Mouse (Mus musculus): ENCODE data around the gene Copz2.

Copz2 gene

DNA sequence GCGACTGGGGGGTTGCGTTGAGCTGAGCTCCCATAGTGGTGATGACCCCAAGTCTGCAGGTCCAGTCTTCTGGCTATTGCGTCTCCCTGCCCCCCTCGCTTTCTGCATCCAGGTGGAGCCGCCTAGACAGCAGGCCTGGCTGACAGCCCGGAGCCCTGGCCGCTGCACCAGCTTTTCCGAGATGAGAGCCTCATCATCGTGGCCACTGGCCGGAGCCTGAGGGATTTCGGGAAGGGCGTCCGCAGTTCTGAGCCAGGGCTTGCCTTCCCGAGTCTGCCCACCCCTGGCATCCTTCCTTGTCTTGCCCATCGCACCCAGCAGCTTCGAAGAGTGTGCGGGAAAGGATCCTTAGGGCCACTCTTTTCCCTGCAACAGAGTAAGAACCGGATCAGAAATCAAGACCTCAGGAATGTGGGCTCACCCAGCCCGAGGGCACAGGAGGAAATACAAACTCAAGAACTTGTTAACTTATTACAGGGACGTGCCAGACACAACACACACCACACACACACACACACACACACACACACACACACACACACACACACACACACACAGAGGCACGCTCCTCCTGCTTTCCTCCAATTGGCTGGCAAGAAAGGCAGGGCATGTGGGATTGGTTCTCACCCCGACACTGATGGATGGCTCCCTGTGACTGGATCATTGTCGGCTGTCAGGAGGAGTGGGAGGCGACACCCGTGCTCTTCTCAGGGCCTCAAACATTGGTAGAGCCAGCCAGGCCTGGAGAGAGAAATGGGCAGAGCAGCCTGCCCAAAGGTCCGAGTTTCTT lies 13.7 kb downstream of the Copz2 start:
- DNase-seq (ENCODE audit: low spot score in 2 of 2): no peak

DNA sequence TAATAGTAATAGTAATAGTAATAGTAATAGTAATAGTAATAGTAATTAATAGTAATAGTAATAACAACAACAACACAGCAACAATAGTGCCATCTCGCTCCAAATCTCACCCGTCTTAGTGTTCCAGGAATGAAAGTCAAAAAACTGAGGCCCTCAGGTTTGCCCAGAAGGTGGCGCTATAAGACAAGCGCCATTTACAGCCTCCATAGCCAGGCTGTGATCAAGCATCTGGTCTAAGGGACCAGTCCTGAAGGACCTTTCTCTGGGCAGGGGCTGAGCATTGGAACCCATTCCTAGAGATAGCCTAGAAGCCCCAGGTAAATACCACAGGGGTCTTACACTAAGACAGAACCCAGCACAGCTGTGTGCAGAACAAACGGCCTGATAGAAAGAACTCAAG lies 17.5 kb downstream of the Copz2 start:
- DNase-seq (ENCODE audit: low spot score in 2 of 2): peak; percentile 66

DNA sequence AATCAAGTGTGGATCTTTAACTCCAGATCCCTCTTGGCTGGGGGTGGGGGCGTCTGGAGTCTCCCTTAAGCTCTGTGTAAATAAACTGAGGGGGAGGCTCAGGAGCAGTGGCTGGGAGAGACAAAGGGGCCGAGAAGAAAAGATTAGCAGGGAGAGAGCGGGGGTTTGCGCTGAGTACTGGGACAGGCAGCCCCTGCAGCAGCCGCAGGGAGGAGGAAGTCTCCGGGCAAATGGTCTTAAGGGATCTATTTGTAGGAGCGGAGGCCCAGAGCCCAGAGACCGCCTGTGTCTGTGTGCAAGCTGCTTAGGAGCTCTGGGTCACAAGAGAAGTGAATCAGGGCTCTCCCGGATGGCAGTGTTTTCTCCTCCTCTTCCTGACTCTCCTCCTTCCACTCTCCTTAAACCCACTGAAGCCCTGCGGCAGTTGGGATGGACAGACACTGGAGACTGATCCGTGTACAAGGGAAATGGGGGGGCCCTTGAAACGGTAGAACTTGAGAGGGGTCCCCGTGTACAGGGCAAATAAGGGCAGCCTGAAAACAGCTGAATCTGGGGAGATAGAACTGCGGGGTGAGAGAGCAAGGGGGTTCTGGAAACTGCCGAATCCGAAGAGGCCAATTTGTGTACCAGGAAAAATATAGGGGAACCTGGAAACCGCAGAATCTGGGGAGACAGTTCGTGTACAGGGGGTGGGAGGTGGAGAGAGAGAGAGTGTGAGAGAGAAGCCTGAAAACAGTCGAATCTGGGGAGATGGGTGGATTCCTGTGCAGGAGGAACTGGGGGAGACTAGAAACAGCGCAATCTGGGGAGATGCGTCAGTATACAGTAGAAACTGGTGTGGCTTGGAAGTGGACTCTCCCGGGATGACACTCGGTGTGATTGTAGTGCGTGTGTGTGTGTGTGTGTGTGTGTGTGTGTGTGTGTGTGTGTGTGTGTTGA lies 23.0 kb downstream of the Copz2 start:
- no peak for DNase-seq (ENCODE audit: low spot score in 2 of 2)

DNA sequence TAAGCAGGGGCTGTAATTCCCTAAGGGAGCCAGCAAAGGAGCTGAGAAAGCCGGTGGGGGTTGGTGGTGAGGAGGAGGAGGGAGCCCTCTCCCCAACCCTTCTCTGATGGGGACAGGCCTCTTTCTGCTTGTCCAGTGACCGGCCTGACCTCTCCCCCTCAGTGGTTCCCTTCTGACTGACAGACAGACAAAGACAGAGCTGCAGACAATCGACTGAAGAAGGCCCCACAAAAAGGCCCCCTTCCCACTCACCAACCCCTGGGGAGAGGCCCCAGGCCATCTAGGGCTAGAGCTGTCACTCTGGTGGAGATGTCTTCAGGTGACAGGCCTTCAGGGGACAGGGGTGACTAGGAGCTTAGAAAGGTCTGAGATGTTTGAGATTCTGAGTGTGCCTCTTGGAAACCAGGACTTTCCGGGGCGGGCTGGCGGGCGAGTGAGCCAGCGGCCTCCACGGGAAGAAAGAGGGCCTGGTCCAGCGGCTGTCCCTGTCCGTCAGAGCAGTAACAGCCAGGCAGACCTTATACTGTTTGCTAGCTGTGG lies 24.0 kb downstream of the Copz2 start:
- DNase-seq (ENCODE audit: low spot score in 2 of 2): no peak

DNA sequence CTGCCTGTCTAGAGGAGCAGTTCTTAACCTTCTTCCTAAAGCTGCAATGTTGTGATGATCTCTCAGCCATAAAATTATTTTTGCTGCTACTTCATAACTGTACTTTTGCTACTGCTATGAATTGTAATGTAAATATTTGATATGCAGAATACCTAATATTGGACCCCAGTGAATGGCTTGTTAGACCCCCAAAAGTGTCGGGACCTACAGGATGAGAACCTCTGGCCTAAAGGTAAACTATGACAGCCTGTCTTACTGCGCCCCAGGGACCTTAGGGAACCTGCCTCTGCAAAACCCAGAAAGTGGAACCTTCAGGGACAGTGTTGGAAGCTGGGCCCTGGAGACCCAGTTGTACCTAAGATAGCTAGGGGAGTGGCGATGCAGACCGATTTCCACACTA lies 25.6 kb downstream of the Copz2 start:
- no peak for DNase-seq (ENCODE audit: low spot score in 2 of 2)

DNA sequence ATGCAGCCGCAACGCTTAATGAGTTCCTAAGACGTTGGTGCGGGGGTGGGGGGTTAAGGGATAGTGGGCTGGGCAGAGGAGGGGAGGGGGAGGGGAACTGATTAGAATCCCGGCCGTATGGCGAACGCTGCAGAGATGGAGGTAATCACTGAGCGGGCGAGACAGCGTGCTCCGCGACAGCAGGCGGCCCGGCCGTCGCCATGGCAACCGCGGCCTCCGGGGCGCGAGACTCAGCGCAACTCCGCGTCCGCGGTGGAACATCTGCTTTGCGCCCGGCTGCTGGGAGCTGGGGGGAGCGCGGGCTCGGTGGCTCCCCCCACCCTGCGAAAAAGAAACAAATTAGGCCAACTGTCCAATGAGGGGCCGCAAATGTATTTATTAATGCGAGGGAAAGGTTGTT lies 26.1 kb downstream of the Copz2 start:
- peak; percentile 56 to 80 for DNase-seq (ENCODE audit: low spot score in 2 of 2)

DNA sequence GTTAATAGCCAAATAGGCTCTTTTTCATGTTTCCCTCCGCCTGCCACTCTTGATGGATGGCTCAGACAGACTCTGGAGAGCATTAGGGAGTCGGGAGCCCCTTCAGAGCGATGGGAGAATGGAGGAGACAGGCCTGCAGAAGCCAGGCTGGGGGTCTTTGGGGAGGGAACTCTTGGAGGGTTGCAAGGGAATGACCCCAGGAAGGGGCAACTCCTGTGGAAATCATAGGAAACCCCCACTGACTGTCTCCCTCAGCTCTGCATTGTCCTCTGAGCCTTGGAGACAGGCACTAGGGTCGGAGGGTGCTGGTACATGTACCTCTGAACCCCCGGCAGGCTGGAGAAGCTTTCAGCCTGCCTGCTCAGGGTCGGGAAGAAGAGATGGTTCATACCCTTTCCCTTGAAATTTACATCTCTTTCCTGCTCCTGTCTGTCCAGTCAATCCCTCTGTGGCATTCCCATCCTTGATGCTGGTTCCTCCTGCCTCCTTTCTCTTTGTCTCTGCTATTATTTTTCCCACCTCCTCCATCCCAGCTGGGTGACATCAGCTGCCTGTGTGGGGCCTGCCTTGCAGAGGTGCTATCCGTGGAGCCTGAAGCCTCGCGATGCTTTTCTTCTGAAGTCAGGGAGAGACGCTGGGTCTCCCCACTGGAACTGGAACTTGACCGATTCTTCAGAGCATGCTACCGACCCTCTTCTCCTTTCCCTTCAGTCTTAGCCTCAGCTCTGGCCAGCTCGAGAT lies 26.8 kb downstream of the Copz2 start:
- peak in 1 of 2 experiments; percentile 17 for DNase-seq (ENCODE audit: low spot score in 2 of 2)

DNA sequence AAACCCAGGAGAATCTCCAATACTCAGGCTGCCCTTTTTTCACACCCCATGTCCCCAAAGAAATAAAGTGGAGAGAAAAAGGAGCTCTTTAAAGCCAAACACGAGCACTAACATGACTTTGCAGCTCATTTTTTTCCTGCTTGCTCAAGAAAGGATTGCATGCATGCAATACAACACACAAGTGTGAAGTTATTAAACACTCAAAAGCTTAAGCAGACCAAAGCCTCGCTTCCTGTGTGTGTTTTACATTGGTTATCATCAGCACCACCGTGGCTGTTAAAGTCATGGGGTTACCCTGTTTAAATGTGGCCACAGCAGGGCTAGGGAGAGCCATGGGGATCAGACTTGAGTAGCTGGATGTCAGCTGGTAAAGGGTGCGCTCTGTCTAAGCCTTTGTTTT lies 27.4 kb downstream of the Copz2 start:
- no peak for DNase-seq (ENCODE audit: low spot score in 2 of 2)

DNA sequence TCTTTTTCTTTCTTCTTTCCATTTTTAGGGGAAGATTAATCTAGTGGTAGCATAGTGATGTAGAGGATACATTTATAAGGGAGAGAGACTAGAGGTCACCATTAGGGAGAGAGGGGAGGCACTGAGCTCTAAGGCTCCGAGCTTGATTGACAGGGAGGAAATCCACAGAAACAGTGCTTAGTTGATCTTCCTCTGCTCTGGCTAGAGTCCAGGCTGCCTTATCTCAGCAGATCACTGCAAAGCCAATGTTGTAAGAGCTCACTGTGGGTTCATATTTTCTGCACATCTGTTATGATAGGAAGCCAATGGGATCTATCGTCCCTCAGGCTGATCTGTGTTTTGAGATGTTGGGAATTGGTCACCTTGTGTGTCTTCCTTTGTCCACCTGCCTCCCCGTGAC lies 29.0 kb downstream of the Copz2 start:
- no peak for DNase-seq (ENCODE audit: low spot score in 2 of 2)

DNA sequence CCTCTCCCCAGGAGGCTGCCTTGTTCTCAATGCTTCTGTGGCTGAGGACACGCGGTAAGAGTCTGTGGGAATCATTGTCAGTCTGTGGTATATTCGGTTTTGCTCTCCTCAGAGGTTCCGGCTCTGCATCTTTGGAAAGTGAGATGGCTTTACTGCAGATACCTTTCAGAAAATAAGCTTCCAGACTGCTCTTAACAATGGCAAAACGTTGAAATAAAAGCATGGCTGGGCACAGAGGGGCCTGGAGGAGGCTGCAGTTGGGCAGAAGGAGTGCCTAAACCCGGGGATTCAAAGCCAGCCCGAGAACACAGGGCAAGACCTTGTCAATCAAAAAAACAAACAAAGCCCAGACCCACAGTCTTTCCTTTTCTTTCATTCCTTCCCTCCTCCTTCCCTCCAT lies 29.7 kb downstream of the Copz2 start:
- DNase-seq (ENCODE audit: low spot score in 2 of 2): no peak

DNA sequence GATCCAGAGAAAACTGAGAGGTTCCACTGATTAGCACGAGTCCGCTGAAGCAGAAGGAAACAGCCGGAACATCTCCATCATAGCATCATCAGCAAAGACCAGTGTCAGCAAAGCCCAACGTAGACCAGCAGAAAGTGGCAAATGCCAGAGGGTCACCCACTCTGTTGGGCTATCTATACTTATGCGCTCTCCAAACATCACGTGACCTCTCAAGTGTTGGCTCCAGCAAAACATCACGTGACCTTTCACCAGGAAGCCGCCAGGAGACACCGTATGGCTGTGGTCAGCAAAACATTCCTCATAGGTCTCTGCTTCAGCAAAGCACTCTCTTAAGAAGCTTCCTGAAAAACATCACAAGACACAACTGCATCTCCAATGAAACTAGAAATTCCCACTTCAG lies 30.6 kb downstream of the Copz2 start:
- no peak for DNase-seq (ENCODE audit: low spot score in 2 of 2)

DNA sequence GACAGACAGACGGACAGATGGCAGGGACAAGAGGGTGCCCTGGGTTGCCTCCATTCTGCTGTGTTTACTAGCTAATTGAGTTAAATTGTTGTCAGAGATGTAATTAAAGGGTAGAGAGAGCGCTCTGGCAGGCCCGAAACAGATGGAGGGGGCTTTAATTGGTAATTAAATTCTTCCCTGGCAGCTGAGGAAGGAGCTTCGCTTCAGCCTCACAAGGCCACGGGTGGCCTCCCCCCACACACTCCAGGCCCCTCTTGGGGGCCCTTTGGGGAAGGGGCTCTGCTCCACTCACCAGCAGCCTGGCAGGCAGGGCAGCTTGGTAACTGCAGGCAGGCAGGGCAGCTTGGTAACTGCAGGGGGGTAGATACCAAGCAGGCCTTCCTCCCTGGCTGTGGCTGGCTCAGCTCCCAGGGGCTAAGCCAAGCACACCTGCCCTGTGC lies 36.3 kb downstream of the Copz2 start:
- no peak for DNase-seq (ENCODE audit: low spot score in 2 of 2)

DNA sequence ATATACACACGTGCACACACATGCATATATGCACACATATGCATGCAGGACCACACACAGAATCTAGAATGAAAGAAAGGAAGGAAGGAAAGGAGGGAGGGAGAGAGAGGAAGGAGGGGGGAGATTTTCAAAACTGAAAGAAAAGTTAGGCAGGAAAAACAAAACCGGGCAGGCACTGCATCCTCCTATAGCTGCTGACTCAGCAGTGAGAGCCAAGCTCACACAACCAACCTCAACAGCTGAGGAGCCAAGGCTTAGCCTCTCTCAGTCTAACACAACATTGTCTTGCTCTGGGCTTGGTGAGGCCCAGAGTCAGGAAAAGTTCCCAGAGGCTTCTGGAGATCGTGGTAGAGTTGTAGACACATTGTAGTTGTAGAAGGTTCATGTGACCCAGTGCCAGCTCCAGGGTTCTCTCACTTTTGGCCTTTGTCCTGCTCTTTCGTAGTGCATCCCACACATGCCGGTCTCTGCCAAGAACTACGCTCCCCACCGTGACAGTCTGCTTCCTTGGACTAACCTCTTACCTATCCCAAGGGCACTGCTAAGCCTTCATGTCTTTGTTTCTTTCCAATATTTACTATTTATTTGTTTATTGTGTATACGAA lies 37.4 kb downstream of the Copz2 start:
- DNase-seq (ENCODE audit: low spot score in 2 of 2): no peak

DNA sequence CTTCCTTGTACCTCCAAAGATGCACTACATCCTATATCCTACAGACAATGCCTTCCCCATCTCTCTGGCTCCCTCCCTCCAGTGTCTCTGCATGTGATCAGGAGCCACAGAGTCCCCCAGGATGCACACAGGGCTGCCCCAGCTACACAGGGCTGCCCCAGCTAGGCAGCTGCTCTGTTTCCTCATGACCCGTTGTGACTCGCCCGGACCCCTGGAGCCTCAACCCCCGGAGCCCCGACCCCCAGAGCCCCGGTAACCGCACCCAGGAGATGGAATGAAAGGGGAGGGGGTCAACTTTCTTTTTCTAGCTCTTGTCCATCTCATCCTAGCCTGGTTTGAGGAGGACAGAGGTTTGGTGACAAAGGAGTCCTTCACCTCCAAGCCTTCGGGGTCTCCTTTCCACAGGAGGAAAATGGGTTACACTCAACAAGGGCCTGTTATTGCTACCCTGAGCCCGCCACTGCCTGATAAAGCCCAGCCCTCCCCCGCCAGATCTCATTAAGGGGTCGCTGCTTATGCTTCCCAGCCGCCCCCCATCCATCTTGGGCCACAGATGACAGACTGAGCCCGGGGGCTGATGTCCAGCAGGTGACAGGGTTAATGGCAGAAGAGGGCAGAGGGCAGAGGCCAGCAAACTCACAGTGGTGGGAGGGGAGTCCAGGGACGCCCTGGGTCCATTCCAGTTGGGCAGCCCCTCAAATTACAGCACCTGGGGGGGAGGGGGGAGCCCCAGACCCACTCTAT lies 42.3 kb downstream of the Copz2 start:
- no peak for DNase-seq (ENCODE audit: low spot score in 2 of 2)

DNA sequence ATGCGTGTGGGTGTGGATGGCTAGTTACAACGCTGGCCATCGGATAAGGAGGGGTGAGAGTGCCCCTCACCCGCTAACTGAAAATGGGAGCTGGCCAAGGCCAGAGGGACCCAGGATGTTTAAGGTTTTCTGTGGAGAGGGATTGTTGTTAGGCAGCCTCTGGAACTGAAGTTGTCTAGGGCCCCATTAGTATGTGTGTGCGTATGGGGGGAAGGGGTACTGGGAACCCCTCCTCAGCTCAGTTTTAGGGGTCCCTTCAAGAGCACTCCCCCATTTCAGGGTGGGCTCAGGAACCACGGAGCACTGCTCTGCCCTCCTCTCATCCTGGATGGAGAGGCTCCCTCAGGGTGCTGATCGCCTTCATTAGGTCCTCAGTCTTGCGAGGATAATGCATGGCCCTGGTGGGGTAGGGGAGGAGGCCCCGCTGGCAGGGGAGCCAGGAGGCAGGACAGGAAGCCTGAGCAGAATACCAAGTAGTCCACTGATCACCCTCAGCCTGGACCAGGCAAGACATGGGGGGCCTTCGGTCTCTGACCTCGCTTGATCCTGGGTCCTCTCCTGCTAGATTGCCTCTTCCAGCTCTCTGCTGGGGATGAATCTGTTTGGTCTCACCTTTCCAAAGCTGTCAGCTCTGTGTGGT lies 43.7 kb downstream of the Copz2 start:
- DNase-seq (ENCODE audit: low spot score in 2 of 2): no peak

DNA sequence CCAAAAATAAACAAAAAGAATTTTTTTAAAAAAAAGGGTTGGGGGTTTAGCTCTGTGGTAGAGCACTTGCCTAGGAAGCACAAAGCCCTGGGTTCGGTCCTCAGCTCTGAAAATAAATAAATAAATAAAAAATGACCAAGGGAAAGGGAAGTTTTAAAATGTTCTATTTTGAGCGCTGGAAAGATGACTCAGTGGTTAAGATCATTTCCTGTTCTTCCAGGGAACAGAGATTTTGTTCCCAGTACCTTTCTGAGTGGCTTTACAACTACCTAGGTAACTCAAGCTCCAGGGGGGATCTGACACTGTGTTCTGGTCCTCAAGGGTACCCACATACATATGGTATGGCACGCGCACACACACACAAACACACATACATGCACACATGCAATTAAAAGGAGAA lies 46.2 kb downstream of the Copz2 start:
- no peak for DNase-seq (ENCODE audit: low spot score in 2 of 2)

DNA sequence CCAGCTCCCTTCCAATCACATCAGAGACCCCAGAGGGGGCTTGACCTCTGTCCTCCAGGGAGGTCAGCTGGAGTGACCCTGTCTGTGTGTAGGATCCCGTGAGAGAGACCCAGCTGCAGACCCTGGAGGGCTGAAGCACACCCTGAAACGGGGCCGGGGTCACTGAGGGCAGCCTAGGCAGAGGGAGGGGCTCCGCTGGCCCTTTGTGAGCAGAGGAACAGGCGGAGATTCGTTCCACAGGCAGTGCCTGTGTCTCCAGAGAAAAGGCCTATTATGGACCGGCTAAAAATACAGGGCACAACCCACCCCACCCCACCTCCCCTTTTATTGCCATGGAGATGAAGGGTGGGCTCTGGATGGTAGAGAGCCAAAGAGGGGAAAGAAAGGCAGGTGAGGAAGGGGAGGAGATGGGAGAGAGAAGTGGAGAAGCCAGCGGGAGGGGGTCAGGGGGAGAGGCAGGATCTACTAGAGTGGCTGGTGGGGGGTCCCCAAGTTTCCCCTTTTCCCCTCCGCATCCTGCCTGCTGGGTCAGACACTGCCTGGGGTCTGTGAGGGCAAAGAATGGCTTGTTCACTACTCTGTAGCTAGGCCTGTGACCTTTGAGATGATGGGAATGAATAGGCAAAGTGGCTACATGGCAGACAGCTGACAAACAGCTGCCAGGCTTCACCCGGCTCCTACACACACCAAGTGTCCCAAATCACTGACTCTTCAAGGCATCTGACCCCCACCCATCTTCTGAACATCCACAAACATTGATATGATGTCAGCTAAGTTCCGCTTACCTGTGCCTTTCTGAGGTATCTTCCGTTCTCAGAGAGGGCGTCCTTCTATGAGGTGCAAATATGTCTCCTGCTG lies 50.0 kb downstream of the Copz2 start:
- no peak for DNase-seq (ENCODE audit: low spot score in 2 of 2)

DNA sequence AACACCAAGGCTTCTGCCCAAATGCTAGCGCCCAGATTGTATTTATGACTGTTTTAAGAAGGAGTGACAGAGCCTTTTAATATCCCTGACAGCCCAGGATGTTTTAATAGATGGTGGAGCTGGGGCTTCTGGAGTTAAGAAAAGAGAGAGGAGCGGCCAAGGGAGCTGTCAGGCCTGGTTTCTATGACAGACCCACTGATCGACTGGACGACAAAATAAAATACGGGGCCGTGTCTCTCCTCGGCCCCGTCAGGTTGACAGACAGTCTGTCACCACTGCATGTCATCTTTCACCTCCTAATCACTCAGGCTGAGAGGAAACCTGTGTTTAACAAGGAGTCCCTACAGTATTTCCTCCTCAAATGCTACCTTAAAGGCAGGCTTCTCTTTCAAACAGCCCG lies 51.7 kb downstream of the Copz2 start:
- DNase-seq (ENCODE audit: low spot score in 2 of 2): no peak

All from frontal cortex, postnatal 25 days (tissue).